Mouse (Mus musculus) naive thymus-derived CD4-positive, alpha-beta T cell, adult 5 months (primary cell): Measurements from ENCODE around the gene Sh2b2. TPM values are rescaled to one million over a fixed set of nuclear protein-coding genes. Genes with fewer than 3 reads are reported as not detected.

Experiments used
- polyA plus RNA-seq: library from polyadenylated mRNA; unstranded; fragments of 100-300 nt; shearing (Covaris generic); gene quantifications from one replicate; pipeline ENCODE4 v1.2.1, GENCODE M21; 2017

The Sh2b2 gene
- not detected for polyA plus RNA-seq

GRCm38 (mm10) chr5:136246452-136246838 lies at the start of gene Sh2b2:
Gene Sh2b2 (minus strand): TSS chr5:136246556.

DNA sequence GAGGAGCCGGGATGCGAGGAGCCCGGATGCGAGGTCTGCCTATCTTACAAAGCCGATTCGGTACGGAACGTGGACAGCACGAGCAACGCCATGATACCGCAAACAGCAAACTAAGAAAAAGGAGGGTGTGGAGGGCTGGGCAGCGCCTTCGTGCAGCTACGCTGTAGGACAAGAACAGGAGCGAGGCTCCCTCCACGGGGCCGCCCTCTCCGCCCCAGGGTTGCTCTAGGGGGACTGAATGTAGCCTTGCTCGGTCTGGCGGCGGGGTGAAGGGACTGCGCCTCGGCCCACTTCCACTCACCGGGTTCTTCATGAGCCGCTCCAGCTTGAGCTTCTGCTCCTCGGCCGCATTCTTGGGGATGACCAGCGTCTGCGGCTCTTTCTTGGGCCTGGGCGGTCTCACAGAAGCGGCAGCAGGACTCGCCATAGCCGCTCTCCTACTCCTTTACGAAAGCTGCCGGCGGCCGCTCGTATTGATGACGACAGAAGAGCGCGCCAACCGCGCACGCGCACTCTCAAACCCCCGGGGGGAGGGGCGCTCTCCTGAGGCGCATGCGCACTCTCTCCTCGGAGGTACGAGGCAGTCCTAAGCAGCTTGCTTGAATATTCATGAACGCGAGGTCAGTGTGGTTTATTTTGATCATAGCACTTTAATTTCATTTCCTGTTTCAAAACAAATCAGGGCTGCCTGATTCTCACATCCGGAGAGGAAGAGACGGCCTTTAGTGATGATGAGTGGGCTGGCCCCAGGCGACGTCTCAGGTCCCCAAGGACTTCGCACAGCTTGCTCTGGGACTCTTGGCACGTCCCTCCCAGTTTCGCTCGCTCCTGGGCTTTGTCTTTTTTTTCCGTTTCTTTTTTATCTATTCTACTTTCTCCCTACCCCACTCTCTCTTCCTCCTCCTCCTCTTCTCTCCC lies 47.6 kb downstream of the Sh2b2 start, which contains the start of gene Prkrip1:
Gene Prkrip1 (minus strand): TSS at position 490 of the 918 bp plus-strand sequence.

DNA sequence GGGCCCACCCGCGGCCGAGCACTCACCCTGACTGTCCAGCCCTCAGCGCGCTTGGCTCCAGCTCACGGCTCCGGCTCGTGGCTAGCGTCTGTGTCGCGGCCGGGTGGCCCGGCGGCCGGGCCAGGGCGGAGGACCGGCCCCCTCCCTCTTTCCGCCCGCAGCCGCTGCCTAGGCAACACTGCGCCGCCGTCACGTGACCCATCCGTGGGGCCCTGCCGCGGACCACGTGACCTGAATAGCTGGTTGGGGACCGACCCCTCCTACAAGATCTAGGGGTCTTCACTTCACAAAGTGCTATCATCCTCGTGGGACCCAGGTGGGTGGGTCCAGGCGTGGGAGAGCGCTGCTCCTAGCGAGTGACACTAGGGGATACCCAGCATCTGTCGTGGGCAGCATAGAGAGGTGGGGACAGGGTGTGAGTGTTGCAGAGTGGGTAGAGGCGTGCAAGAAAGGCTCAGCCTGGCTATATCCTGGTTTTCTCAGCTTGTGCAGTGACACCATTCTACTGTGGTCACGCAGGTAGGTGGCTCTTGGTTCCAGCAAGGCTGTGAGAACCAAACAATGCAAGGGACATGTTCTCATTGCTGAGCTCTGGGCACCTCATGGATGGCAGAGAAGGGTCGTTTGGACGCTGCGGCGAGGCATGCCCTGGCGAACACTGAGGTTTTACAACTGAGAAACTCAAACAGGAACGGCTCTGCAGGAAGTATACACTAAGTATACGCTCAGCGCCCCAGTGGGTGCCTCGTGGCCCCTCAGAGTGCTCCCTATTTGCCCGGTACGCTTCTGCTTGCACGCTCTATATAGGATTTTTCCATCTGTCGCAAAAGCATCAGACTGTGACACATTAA lies 75.6 kb downstream of the Sh2b2 start, which contains the start of gene Orai2:
Gene Orai2 (minus strand): TSS at position 202 of the 851 bp plus-strand sequence.

Other genes starting within 250 kb of the Sh2b2 start
- not detected for gene Upk3b, start 208.1 kb downstream of the Sh2b2 start, polyA plus RNA-seq
- not detected for gene Upk3bl, start 192.1 kb downstream of the Sh2b2 start, polyA plus RNA-seq
- gene Rasa4, start 162.6 kb downstream of the Sh2b2 start, polyA plus RNA-seq = 4.4 TPM
- gene Polr2j, start 129.9 kb downstream of the Sh2b2 start, polyA plus RNA-seq = 57.9 TPM
- 38.3 TPM for gene Lrwd1, start 110.5 kb downstream of the Sh2b2 start, polyA plus RNA-seq
- 47.3 TPM for gene Alkbh4, start 110.4 kb downstream of the Sh2b2 start, polyA plus RNA-seq
- gene Orai2, start 75.8 kb downstream of the Sh2b2 start, polyA plus RNA-seq = 98.4 TPM
- 39.0 TPM for gene Prkrip1, start 47.6 kb downstream of the Sh2b2 start, polyA plus RNA-seq